Mouse (Mus musculus) G1E (cell line): ENCODE measurements around the gene Itgb5. TPM values are rescaled to one million over a fixed set of nuclear protein-coding genes. Genes with fewer than 3 reads are reported as not detected.

ENCODE experiments used
- ATAC-seq: 2 replicates; pipeline ENCODE4 v1.8.0; 2016; ENCODE audit warnings: mild to moderate bottlenecking; ENCODE audit not compliant: insufficient number of reproducible peaks, poor library complexity, low FRiP score, severe bottlenecking; ENCODE audit errors: extremely low read depth
- DNase-seq: peaks from one replicate; pipeline ENCODE4 v3.0.0; 2012; ENCODE audit warnings: low spot score
- H3K27me3 ChIP-seq: 2 replicates; pipeline ENCODE4 v1.6.1; 2012; ENCODE audit warnings: mild to moderate bottlenecking, low read length, inconsistent platforms; ENCODE audit not compliant: insufficient read depth
- H3K36me3 ChIP-seq: replicated peaks from 2 replicates; pipeline ENCODE3; 2012; ENCODE audit warnings: mild to moderate bottlenecking, inconsistent platforms
- H3K4me1 ChIP-seq: 2 replicates; pipeline ENCODE4 v1.6.1; 2012; ENCODE audit warnings: low read depth, low read length, inconsistent platforms, mixed read lengths; ENCODE audit not compliant: insufficient read depth
- H3K4me3 ChIP-seq: 2 replicates; pipeline ENCODE4 v1.5.1; 2012; ENCODE audit warnings: low read depth, mild to moderate bottlenecking, inconsistent platforms, low read length, moderate library complexity, mixed read lengths
- H3K9me3 ChIP-seq: replicated peaks from 2 replicates; pipeline ENCODE4 v1.6.1; 2012; ENCODE audit warnings: inconsistent platforms
- CTCF ChIP-seq: IDR thresholded peaks from 2 replicates; pipeline ENCODE4 v1.5.1; 2012; ENCODE audit warnings: low read depth, low read length, inconsistent platforms, mixed read lengths
- GATA1 ChIP-seq: IDR thresholded peaks from 2 replicates; pipeline ENCODE4 v1.6.1; 2012; ENCODE audit warnings: borderline replicate concordance, low read length, inconsistent platforms, mixed read lengths
- GATA2 ChIP-seq: IDR thresholded peaks from 2 replicates; pipeline ENCODE4 v1.6.1; 2012; ENCODE audit warnings: low read depth, low read length, inconsistent platforms, borderline replicate concordance
- POLR2AphosphoS5 ChIP-seq: IDR thresholded peaks from 2 replicates; pipeline ENCODE4 v1.6.1; 2012; ENCODE audit warnings: low read depth, low read length, inconsistent platforms; ENCODE audit not compliant: insufficient replicate concordance
- TAL1 ChIP-seq: conservative IDR thresholded peaks from 2 replicates; pipeline ENCODE4 v1.6.1; 2012; ENCODE audit warnings: low read depth, low read length, inconsistent platforms, mixed read lengths
- polyA plus RNA-seq: library from polyadenylated mRNA; stranded (reverse); fragments of >175 nt; gene quantifications from 2 replicates; pipeline ENCODE4 v1.2.3, GENCODE M21; 2012
- total RNA-seq, 2 experiments: library from RNA; stranded (forward) in 1 of 2; stranded (reverse) in 1 of 2; fragments of 200-1000 nt in 1 of 2; fragments of >200 nt in 1 of 2; fragmentation: Nextera tagmentation in 1 of 2; gene quantifications; 2 replicates each; pipeline ENCODE4 v1.2.3; 2014 to 2017

The Itgb5 gene
- total and polyA plus RNA-seq, 3 experiments, result 0.14 to 5.6 (median 1.2) TPM

- Histone ChIP-seq H3K9me3 (no peaks in the 10 kb centered on the region), H3K27me3 (peaks cover 41% of the 10 kb centered on the region), H3K4me1 (peaks cover 7% of the 10 kb centered on the region), H3K4me3 (peak overlapping the region; percentile 24; the same call in 1 of the 2 replicates), H3K36me3 (no peaks in the 10 kb centered on the region)
- no peak for ATAC-seq
- no peak for DNase-seq
- TF ChIP-seq POLR2AphosphoS5 (peak; percentile 81; the same call in 1 of the 2 replicates), GATA1 (no peak)
Observed at GRCm38 (mm10) chr16:33983712-33984111, 154.2 kb downstream of the Itgb5 start.

GRCm38 (mm10) chr16:33985372-33985771 lies 155.9 kb downstream of the Itgb5 start:
- DNase-seq (no peak), ATAC-seq (no peak)
- Histone ChIP-seq H3K9me3 (no peaks in the 10 kb centered on the region), H3K4me1 (peaks cover 10% of the 10 kb centered on the region), H3K36me3 (no peaks in the 10 kb centered on the region), H3K27me3 (peaks cover 42% of the 10 kb centered on the region), H3K4me3 (no peak overlapping the region)
- TF ChIP-seq GATA2 (no peak), GATA1 (no peak), TAL1 (no peak), POLR2AphosphoS5 (no peak), CTCF (no peak)

- DNase-seq (no peak), ATAC-seq (no peak)
- peaks cover 36% of the 10 kb centered on the region for H3K27me3 ChIP-seq
- no peaks in the 10 kb centered on the region for H3K9me3 ChIP-seq
- H3K36me3 ChIP-seq, result no peaks in the 10 kb centered on the region
- no peak overlapping the region for H3K4me3 ChIP-seq
- TF ChIP-seq POLR2AphosphoS5 (no peak), CTCF (no peak), TAL1 (no peak), GATA1 (no peak), GATA2 (no peak)
- H3K4me1 ChIP-seq, result peaks cover 14% of the 10 kb centered on the region
Observed at GRCm38 (mm10) chr16:33986993-33987392, 157.5 kb downstream of the Itgb5 start.

DNA sequence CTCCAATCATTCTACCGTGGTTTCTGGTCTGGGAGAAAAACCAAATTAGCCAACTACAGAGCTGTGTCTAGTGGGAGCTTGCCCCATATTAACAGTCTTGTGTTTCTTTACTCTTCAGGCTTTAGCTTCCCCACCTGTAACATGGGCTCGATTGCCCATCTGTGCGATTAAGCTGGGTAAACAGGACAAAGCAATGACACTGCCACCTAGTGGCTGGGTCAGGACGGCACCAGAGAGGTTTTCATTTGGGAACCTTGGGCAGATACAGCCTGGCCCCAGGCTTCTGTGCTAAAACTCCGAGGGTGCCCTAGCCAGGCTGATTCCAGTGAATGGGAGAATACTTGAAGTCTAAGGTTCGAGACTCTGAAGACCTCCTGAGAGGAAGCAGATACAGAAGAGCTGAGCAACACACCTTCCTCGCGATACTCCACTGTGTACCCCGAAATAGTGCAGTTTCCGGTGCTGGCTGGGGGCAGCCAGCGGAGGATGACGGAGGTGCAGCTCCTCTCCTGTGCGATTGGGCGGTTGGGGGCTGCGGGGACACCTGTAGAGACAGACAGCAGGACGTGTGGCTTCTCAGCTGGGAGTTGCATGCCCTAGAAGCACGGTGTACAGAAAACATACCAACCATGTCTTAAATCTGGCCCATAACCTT lies 159.0 kb downstream of the Itgb5 start:
- H3K9me3 ChIP-seq, result no peaks in the 10 kb centered on the region
- DNase-seq (peak; percentile 62), ATAC-seq (peak; percentile 49; the same call in 1 of the 2 replicates)
- TF ChIP-seq POLR2AphosphoS5, result no peak
- TF ChIP-seq CTCF, result peak; percentile 77
- no peak overlapping the region for H3K4me3 ChIP-seq
- peaks cover 14% of the 10 kb centered on the region for H3K4me1 ChIP-seq
- H3K36me3 ChIP-seq, result no peaks in the 10 kb centered on the region
- peaks cover 36% of the 10 kb centered on the region for H3K27me3 ChIP-seq

DNA sequence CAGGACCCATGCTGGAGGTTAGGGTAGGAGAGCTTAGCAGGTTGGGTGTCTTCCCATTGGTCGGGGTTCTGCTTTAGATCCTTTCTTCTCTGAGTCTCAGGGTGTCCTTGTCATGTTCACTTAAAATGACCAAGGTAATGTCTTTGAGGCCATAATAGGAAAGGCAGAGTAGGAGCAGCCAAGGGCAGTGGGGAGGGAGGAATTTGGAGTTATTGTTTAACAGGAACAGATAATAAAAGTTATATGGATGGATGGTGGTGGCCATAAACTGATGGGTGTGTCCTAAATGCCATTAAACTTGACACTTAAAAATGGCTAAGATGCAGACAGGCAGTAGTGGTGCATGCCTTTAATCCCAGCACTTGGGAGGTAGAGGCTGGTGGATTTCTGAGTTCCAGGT lies 159.6 kb downstream of the Itgb5 start:
- Histone ChIP-seq H3K4me3 (no peak overlapping the region), H3K27me3 (peaks cover 36% of the 10 kb centered on the region), H3K4me1 (peaks cover 10% of the 10 kb centered on the region), H3K36me3 (no peaks in the 10 kb centered on the region), H3K9me3 (no peaks in the 10 kb centered on the region)
- ATAC-seq (no peak), DNase-seq (no peak)
- TF ChIP-seq CTCF (no peak), GATA2 (no peak), GATA1 (no peak), TAL1 (no peak), POLR2AphosphoS5 (no peak)

- no peak for TF ChIP-seq GATA1
- no peak for TF ChIP-seq POLR2AphosphoS5
- no peak for TF ChIP-seq CTCF
- TF ChIP-seq GATA2, result no peak
- no peak for TF ChIP-seq TAL1
- Histone ChIP-seq H3K27me3 (peaks cover 46% of the 10 kb centered on the region), H3K36me3 (no peaks in the 10 kb centered on the region), H3K9me3 (no peaks in the 10 kb centered on the region), H3K4me1 (peaks cover 10% of the 10 kb centered on the region), H3K4me3 (no peak overlapping the region)
- ATAC-seq (no peak), DNase-seq (no peak)
Observed at GRCm38 (mm10) chr16:33990712-33991111, 161.2 kb downstream of the Itgb5 start.

DNA sequence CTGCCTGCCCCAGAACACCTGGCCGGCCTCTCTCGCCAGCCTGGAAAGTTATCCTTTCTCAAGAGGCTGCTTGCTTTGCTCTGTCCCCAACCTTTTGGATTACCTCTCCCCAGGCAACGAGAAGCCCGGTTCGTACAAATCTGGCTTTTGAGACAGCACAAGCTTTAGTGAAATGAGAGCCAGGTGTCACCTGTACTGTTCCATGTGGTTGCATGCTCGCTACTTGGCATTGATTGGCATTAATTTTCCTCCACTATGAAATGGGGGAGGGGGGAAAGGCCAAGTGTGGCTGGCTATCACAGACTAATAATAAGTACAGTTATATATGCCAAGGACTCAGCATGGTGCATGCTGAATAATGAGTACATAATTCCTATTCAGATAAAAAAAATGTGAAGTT lies 164.9 kb downstream of the Itgb5 start:
- H3K4me3 ChIP-seq, result no peak overlapping the region
- ATAC-seq (no peak), DNase-seq (no peak)
- TF ChIP-seq GATA2 (no peak), GATA1 (no peak), CTCF (no peak), POLR2AphosphoS5 (no peak), TAL1 (no peak)
- no peaks in the 10 kb centered on the region for H3K36me3 ChIP-seq
- H3K9me3 ChIP-seq, result no peaks in the 10 kb centered on the region
- peaks cover 55% of the 10 kb centered on the region for H3K27me3 ChIP-seq
- peaks cover 8% of the 10 kb centered on the region; the same call in 1 of the 2 replicates for H3K4me1 ChIP-seq
